ENCODE assay signal across 9 mouse cellular contexts in genomic region chr7:100029307-100029706, GRCm38 (mm10). TPM values are rescaled to one million over a fixed set of nuclear protein-coding genes. Genes with fewer than 3 reads are reported as not detected.
DNase-seq lines count a peak whose midpoint lies in the region; TF ChIP-seq lines count a peak whose summit lies in the region.
"Had no signal": no experiment of that assay in that cellular context is flagged by ENCODE, and none has a peak within 500 bp of the region (broad histone marks: within the 10 kb centered on the region; RNA-seq: fewer than 3 reads in every experiment).

No protein-coding gene starts in this region.

- no peak overlapping the region for H3K4me3 ChIP-seq in layer of hippocampus, adult 2 months
- no peak overlapping the region for H3K4me3 ChIP-seq in MEL (ENCODE audit: control insufficient read depth in 1 of 2, insufficient read depth in 1 of 2, low read depth in 2 of 2, low read length in 2 of 2)
- H3K4me3 ChIP-seq in olfactory bulb, adult 2 months (ENCODE audit: insufficient read depth, low read depth, low read length), result no peak overlapping the region
- H3K4me3 ChIP-seq: erythroblast, embryonic 14.5 days had no signal

- no peak overlapping the region for H3K27ac ChIP-seq in layer of hippocampus, adult 2 months
- H3K27ac ChIP-seq in MEL (ENCODE audit: control insufficient read depth, low read depth, low read length), result no peak overlapping the region
- H3K27ac ChIP-seq in olfactory bulb, adult 2 months (ENCODE audit: insufficient read depth, low read depth, low read length), result no peak overlapping the region

- no peaks in the 10 kb centered on the region for H3K4me1 ChIP-seq in MEL (ENCODE audit: control insufficient read depth in 1 of 2, insufficient read depth in 2 of 2, low read length in 2 of 2)
- H3K4me1 ChIP-seq in olfactory bulb, adult 2 months (ENCODE audit: control insufficient read depth, insufficient read depth, low read length), result no peaks in the 10 kb centered on the region

- 58% methylated on average over 3 of the region's 3 CpGs for WGBS in olfactory bulb, adult 2 months

- TF ChIP-seq EP300 in MEL (IDR thresholded peaks at IDR 0.05; ENCODE audit: low read depth in 1 of 2, low read length in 2 of 2), result no peak

- peaks cover 0 to 11% of the 10 kb centered on the region in 2 experiments; a peak in 2 of 4 replicates for H3K27me3 ChIP-seq in MEL (ENCODE audit: control insufficient read depth in 1 of 2, insufficient read depth in 2 of 2, low read length in 2 of 2)

- TF ChIP-seq RAD21 in MEL (IDR thresholded peaks at IDR 0.05; ENCODE audit: low read depth, low read length), result peak; percentile 38

- no peak overlapping the region for H3K9ac ChIP-seq in MEL (ENCODE audit: control insufficient read depth, low read depth, low read length, poor library complexity, severe bottlenecking)

- peak; percentile 69 for TF ChIP-seq CTCF in layer of hippocampus, adult 2 months (conservative IDR thresholded peaks at IDR 0.05)
- TF ChIP-seq CTCF in MEL (IDR thresholded peaks at IDR 0.05 in 2 of 3, conservative IDR thresholded peaks at IDR 0.05 in 1 of 3; ENCODE audit: control insufficient read depth in 1 of 3, insufficient read depth in 1 of 3, low read depth in 2 of 3, low read length in 3 of 3, poor library complexity in 1 of 3, severe bottlenecking in 1 of 3), result peak; percentile 72 to 84 (median 81)
- 0 out of 2 replicates have a peak, but pooled peaks have one; percentile 3 for TF ChIP-seq CTCF in olfactory bulb, adult 2 months (IDR thresholded peaks at IDR 0.05; ENCODE audit: insufficient read depth, low read depth, low read length)

- H3K79me2 ChIP-seq in MEL (ENCODE audit: control insufficient read depth, insufficient read depth, low read length, poor library complexity), result no peaks in the 10 kb centered on the region

- TF ChIP-seq POLR2A in MEL (IDR thresholded peaks at IDR 0.05; ENCODE audit: control insufficient read depth in 1 of 2, insufficient read depth in 1 of 2, low read depth in 1 of 2, low read length in 2 of 2, poor library complexity in 1 of 2), result no peak
- TF ChIP-seq POLR2A in olfactory bulb, adult 2 months (IDR thresholded peaks at IDR 0.05; ENCODE audit: insufficient read depth, low read depth, low read length), result no peak

- no peaks in the 10 kb centered on the region for H3K9me3 ChIP-seq in MEL (replicated peaks; ENCODE audit: insufficient read depth, low read length)

- no peaks in the 10 kb centered on the region for H3K36me3 ChIP-seq in MEL (ENCODE audit: control insufficient read depth in 1 of 2, insufficient read depth in 2 of 2, low read length in 2 of 2)

- DNase-seq in layer of hippocampus, adult 2 months (ENCODE audit: low spot score in 2 of 2), result no peak
- DNase-seq in layer of hippocampus, adult 8-10 months (ENCODE audit: low spot score in 2 of 2), result no peak
- peak; percentile 68 for DNase-seq in MEL (ENCODE audit: low read depth, low spot score)
- DNase-seq in embryo, embryonic 10.5 days (ENCODE audit: low spot score), result peak; percentile 76
- no peak for DNase-seq in frontal cortex, postnatal 10 days (ENCODE audit: low spot score in 2 of 2)
- no peak for DNase-seq in frontal cortex, postnatal 36 days (ENCODE audit: low spot score in 2 of 2)

TF ChIP-seq in MEL, 35 proteins besides CTCF, POLR2A, EP300 and RAD21:
- TF ChIP-seq ZC3H11A (IDR thresholded peaks at IDR 0.05; ENCODE audit: low read depth, low read length), result peak; percentile 68
- no peak for TF ChIP-seq TCF12 (IDR thresholded peaks at IDR 0.05; ENCODE audit: low read depth, low read length)
- TF ChIP-seq SMC3 (IDR thresholded peaks at IDR 0.05; ENCODE audit: low read depth, low read length), result peak; percentile 84

RNA-seq across cellular contexts. Expression of gene Chrdl2, which starts 23.3 kb away (rescaled TPM):
- total RNA-seq in layer of hippocampus, adult 2 months (2021), result under 1 TPM; 0.27 to 0.38 TPM
- total RNA-seq in layer of hippocampus, adult 8-10 months (2022), result under 1 TPM in 2 of 4 experiments, not detected in 2; 0.58 to 0.66 TPM
- not detected in 2 replicates for total RNA-seq in MEL (2012; rRNA removed)
- polyA plus RNA-seq in MEL (2012; ENCODE audit: insufficient read depth in 1 of 2, insufficient read length in 2 of 2, low read depth in 1 of 2, low replicate concordance in 2 of 2, missing spikeins in 1 of 2), result under 1 TPM in 1 of 2 experiments, not detected in 1; 0.08 TPM
- not detected in 2 replicates for polyA plus RNA-seq in olfactory bulb, adult 2 months (2012; ENCODE audit: insufficient read depth, insufficient read length, low replicate concordance, missing spikeins)
- polyA plus RNA-seq: erythroblast, embryonic 14.5 days; liver, embryonic 16.5 days had no signal

RNA-seq across cellular contexts. Expression of gene Rnf169, which starts 49.1 kb away (rescaled TPM):
- 10 to 100 TPM; 26.6 to 28.2 TPM for total RNA-seq in layer of hippocampus, adult 2 months (2021)
- total RNA-seq in layer of hippocampus, adult 8-10 months (2022), result 10 to 100 TPM; 27.7 to 34.0 (median 29.0) TPM
- total RNA-seq in MEL (2012; rRNA removed), result 5.9 and 6.2 TPM in 2 replicates
- 1 to 10 TPM in 1 of 2 experiments, not detected in 1; 7.2 TPM for polyA plus RNA-seq in MEL (2012; ENCODE audit: insufficient read depth in 1 of 2, insufficient read length in 2 of 2, low read depth in 1 of 2, low replicate concordance in 2 of 2, missing spikeins in 1 of 2)
- polyA plus RNA-seq in olfactory bulb, adult 2 months (2012; ENCODE audit: insufficient read depth, insufficient read length, low replicate concordance, missing spikeins), result 42.4 TPM in 1 of 2 replicates, not detected in the other

Comparison
In these comparisons a context has a peak if more than half of its experiments do, and no peak if none do; other contexts are left out.
1. DNase-seq: peak in MEL (single experiment) and embryo, embryonic 10.5 days (single experiment); none in layer of hippocampus, adult 2 months (0 of 2), layer of hippocampus, adult 8-10 months (0 of 2), frontal cortex, postnatal 10 days (0 of 2) and frontal cortex, postnatal 36 days (0 of 2).
2. CTCF ChIP-seq: peak in every context shown above with its lines; median percentile 81 in MEL; 69 in layer of hippocampus, adult 2 months; 3 in olfactory bulb, adult 2 months.